Mouse (Mus musculus): Measurements from ENCODE around the gene Guca2b.

Gene Guca2b

DNA sequence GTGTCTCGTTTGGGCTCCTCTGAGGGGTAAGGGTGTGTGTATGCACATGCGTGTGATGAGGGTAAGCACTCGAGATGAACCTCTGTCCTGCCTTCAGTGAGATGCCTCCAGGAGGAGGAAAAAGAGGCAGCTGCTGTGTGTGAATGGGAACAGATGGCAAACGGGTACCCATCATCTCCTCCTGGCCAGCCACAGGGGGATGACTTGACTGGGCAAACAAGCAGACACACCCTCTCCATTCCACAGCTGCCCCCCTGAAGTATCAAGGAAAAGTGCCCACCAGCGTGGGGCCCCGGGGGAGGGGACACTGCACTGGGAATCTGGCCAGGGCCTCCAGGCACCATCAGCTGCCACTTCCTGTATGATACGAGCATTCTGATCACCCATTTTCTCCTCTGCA is 25.4 kb downstream of the Guca2b start:
- TF ChIP-seq GATA4 (IDR thresholded peaks at IDR 0.05; ENCODE audit: insufficient replicate concordance, low read length) = no peak

DNA sequence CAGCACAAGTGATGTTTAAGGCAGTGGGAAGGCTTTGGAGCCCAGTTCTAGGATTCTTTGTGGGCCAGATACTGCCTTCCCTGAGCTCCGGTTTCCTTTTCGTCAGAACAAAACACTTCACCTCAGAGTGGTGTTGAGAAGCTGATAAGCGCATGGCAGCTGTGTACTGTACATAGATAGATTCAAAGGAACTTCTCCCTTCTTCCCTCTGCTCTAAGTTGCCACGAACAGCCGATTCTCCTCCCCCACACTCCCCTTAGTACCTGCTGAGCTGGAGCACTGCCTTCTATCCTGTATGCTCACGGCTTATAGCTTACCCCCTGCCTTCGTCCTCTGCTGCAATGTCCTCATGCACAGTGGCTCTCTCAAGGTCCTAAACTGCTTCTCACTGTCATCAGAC is 26.0 kb downstream of the Guca2b start:
- TF ChIP-seq GATA4 (IDR thresholded peaks at IDR 0.05; ENCODE audit: insufficient replicate concordance, low read length) = no peak

DNA sequence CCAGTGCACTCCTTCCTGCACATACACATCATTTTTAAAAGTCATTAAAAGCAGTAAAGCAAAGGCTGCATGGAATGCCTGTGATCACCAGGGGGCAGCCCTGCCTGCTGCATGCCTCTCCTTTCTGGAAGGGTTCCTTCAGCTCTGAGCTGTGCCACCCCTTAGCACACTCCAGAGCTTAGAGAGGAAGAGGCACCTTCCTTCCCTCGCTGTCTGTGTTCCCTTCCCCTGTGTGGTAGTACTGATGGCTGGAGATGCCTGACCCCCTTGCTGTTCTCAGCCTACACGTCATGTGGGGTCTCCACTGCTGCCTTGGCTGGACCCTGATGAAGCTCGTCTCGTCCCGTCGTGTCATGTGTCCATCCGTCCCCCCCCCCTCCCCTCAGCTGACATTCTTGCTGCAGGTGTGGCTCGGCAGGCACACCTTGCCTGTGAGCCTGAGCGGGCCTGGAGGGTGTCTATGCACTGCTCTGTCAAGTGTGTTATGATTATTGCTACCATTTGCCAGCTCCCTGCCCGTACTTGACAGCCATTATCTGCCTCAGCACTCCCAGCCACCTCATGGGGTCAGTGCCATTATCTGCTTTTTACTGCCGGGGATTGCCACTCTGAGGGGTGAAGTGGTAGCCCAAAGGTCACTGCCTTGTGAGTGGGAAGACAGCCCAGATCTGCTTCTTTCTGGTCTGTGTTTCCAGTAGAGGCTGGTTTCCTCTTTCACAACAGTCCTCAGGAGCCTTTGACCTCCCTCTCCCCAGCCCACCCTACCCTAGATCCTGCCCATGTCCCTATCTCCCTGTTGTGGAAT is 27.4 kb downstream of the Guca2b start:
- TF ChIP-seq GATA4 (IDR thresholded peaks at IDR 0.05; ENCODE audit: insufficient replicate concordance, low read length) = peak; percentile 52; the same call in 1 of the 2 replicates

DNA sequence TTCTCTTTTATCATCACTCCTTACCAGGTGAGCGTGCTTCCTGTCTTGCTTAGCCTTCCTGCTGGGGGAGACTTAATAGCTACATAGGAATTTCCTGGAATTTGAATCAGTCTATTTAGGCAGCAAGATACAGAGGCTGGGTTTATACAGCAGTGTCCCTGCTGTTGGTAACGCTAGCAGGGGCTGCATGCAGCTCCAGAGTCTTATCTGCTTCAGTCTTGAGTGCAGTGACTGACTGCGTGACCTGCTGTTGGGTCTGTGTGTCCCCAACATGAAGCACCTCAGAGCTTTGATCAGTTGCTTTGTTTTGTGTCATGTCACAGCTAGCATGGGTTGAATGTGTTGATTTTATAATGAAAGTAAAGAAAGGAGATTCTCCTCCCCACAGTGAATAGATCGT is 31.4 kb downstream of the Guca2b start:
- TF ChIP-seq GATA4 (IDR thresholded peaks at IDR 0.05; ENCODE audit: insufficient replicate concordance, low read length) = no peak

- TF ChIP-seq GATA4 (IDR thresholded peaks at IDR 0.05; ENCODE audit: insufficient replicate concordance, low read length) = no peak
These were observed 31.9 kb downstream of the Guca2b start for GRCm38 (mm10) chr4:119626876-119627275.

DNA sequence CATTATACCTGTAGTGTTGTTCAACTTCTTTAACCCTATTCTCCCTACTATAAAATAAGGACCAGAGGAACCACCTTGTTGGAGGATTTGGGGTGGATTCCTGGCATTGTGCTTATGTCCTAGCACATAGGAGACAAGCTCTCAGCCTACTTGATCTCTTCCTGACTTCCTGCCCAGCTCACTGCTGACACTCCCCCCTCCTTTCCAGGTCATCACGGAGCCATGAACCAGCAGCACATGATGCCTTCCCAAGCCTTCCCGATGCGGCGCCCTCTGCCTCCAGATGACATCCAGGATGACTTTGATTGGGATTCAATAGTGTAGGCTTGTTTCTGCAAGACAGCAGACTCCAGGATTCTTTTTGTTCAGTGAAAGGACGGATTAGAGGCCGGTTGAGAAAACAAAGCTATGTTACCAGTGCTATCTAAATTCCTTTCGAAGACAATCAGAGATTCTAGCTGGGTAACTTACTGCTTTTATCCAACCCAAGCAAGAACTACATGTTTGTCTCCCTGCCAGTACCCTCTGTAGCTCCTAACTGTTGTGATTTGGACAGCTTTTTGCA is 32.6 kb downstream of the Guca2b start:
- no peak for TF ChIP-seq GATA4 (IDR thresholded peaks at IDR 0.05; ENCODE audit: insufficient replicate concordance, low read length)

GRCm38 (mm10) chr4:119614724-119615123 is 44.0 kb downstream of the Guca2b start:
- no peak for TF ChIP-seq GATA4 (IDR thresholded peaks at IDR 0.05; ENCODE audit: insufficient replicate concordance, low read length)

DNA sequence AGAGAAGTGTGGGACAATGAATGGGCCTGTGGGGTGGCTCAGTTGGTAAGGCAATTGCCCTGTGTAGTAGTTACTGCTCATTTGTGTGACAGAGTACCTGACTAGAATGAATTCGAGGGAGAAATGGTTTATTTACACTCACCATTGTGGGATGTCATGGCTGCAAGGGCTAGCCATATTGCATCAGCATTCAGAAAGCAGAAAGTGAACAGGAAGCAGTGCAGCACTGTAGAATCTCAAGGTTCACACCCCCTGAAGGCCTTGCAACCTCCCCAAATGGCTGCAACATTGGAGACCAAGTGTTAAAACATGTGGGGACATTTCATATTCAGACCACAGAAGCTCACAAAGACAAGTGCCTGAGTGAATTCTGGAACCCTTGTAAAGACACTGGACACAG is 44.7 kb downstream of the Guca2b start:
- no peak for TF ChIP-seq GATA4 (IDR thresholded peaks at IDR 0.05; ENCODE audit: insufficient replicate concordance, low read length)

DNA sequence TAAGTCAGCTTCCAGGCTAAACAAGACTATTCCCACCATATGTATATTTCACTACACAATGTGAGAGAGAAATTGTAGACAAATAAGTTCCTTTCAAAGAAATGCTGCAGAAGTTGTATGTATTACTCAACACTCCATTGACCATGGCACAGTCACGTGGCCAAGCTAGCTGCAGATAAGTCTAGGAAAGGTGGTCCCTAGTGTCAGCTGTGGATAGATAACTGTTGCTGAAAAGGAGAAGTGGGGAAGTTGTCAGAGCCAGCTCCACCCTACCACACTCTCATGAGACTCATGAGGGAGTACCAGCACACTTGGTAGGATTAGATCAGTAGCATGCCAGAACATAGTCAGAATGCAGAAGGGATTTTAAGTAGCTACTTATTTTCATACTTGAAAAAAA is 49.3 kb downstream of the Guca2b start:
- TF ChIP-seq GATA4 (IDR thresholded peaks at IDR 0.05; ENCODE audit: insufficient replicate concordance, low read length) = no peak

Measured in liver, adult (tissue).